Mouse (Mus musculus) cerebellum, adult 11-12 months (tissue): ENCODE data around the gene Slc25a34.
A peak's percentile ranks its signal among the peaks of the same experiment; 100 is the strongest.

Experiments
- DNase-seq: peaks from one replicate; pipeline ENCODE4 v3.0.0; 2022

The Slc25a34 gene

DNA sequence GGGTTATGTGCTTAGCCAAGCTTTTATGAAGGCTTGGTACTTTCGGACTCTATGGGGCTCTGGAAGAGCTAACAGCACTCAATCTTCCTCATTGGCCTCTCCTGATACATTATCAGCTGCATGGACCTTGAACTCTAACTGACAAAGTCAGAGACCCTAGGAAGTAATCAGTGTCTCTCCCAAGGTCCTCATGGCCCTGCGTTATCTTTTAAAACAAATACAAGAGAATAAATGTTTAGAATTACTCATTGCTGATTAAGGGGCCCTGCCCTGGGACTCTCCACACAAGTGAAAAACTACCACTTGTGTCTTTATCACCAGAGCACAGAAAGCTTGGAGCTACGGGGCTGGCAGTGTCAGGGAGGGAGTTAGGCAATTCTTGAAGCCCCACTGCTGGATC lies 44.8 kb downstream of the Slc25a34 start:
- no peak for DNase-seq

DNA sequence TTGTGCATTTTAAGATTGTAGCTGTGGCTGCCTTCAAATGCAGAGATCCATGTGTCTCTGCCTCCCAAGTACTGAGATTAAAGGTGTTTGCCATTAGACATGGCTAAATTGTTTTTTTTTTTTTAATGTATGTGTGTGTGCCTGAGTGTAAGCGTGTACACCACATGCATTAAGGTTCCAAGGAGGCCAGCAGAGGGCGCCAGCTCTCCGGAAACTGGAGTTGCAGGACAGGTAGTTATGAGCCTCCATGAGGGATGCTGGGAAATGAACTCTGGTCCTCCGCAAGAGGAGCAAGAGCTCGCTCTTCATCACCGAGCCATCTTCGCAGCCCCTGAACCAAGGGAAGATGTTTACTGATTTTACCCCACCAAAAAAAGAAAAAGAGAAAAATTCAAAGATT lies 46.7 kb downstream of the Slc25a34 start:
- no peak for DNase-seq

DNA sequence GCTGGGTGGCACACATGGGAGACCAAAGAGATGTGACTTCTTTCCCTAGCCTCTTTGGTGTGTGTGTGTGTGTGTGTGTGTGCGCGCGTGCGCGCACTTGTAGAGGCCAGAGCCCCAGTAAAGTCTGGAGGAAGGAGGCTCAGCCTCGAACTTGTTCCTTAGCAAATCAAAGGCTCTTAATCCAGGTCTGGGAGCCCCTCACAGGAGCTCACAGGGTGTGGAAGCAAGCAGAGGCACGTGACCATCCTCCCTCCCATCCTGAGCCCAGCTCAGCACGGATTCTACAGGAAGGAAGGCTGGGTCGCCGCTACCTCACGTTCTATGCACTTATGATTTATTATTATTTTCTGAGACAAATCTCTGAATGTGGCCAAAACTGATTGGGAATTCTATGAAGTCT lies 47.2 kb downstream of the Slc25a34 start:
- DNase-seq, result no peak

GRCm38 (mm10) chr4:141574789-141575702 lies 48.6 kb downstream of the Slc25a34 start:
- DNase-seq, result peak; percentile 54

DNA sequence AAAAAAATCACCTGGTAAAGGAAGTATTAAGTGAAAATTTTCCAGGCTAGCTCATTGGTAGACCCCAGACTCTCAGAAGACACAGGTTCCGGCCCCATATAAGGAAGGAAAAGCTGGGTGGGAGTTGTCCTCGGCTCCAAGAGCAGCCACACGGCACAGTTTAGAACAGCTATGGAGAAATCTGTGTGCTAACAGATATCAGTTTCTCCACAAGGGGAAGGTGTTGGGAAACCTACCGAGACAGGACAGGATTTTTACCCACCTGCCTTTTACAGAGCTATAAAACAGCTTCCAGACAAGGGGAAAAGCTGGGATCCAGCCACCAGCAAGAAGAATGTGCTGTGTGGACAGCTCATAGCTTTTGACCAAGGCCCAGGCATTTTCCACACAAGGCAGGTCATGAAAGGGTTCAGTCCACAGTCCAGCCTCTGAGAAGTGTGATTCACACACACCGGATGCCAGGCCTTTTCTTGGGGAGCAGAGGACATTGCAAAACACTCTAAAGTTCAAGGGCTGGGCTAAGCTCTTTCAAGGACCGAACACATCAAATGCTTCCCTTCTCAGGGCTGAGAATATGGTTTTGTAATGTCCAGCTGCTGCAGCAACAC lies 50.2 kb downstream of the Slc25a34 start:
- DNase-seq, result no peak

DNA sequence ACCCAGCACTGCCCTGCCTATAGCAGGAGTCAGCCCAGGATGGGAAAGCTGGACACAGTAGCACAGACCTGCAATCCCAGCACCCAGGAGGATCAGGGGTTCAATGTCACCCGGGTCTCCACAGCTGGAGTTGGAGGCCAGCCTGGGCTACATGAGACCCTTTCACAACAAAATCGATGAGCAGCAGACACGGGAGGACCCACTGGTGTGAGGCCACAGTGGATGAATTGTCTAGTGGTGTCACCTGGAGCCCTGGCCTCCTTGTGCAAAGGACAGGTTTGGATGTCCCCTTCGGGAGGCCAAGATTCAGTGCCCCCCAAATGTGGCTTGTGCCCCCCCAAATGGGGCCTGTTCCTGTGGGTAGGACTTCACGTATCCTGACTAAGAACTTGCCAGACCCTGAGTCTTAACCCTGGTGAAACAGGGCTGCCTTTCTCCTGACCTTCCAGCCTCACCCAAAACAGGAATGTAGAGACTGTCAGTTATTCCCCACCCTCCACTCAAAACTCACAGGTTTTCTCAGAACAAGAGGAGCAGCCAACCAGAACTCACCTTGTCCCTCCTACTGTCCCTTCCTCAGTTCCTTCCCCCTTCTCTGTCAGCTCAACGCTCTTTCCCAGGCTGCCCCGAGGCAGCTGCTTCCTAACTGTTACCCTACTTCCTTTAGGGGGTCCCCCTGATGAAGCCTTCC lies 50.8 kb downstream of the Slc25a34 start:
- no peak for DNase-seq

- no peak for DNase-seq
Observed at GRCm38 (mm10) chr4:141571934-141572333, 51.7 kb downstream of the Slc25a34 start.

DNA sequence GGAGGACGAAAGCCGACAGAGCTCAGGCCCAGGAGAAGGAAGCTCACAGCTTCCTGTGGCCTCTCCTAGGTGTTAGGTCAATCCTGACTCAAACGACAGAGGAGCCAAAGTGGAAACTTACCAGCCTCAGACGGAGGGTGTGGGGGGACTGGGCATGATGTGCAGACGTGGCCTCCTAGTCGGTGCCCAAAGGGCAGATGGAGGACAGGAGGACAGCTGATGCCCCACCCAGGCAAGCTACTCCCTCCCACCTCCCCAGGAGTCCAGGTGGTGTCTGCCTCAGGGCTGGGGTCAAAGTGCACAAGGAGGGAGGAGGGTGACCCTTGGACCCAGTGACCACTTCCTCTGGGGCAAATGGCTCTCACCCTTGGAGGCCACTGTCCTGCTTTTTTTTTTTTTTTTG lies 52.3 kb downstream of the Slc25a34 start:
- no peak for DNase-seq

DNA sequence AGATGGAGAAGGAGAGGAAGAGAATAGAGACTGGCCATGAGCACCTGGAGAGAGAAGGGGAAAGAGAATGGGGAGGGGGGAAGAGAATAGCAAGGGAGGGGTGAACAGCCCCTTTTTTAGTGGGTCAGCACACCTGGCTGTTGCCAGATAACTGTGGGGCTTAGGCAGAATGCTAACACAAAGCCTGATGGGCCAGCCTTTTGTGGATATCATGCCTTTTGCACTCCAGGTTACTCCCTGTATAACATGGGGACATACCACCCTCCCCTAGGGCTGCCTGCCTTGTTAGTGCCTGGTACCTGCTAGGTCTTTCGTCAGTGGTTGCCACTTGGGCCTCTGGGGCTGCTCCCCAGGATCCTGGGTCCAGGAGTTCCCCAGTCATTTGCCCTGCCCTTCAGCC lies 52.8 kb downstream of the Slc25a34 start:
- no peak for DNase-seq

GRCm38 (mm10) chr4:141570004-141570403 lies 53.6 kb downstream of the Slc25a34 start:
- no peak for DNase-seq

DNA sequence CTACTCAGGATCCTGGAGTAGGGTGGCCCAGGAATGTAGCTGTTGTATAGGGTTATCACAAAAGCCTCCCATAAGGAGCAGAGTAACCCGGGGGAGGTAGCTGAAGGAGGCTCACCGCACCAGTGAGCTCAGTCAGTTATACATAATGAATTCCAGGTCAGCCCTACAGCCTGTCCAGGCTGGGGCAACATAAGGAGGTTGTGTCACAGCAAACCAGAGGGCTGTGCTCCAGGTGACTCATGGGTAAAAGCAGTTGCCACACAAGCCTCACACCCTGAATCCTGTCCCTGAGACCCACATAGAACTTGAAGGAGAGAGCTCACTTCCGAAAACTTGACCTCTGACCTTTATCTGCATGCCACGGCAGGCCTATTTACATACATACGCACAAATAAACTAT lies 54.7 kb downstream of the Slc25a34 start:
- no peak for DNase-seq
